Mouse (Mus musculus) embryonic facial prominence, embryonic 13.5 days (tissue): Measurements from ENCODE around the gene Ccdc84. TPM values are rescaled to one million over a fixed set of nuclear protein-coding genes. Genes with fewer than 3 reads are reported as not detected.
"Not testable (repeated sequence)": the region's sequence is repeated elsewhere in the genome, so short reads cannot be mapped to it uniquely, and the experiment has no call there.

Experiments
- ATAC-seq: fragments of 200-750 bp; cut with Nextera tagmentation; 2 replicates; pipeline ENCODE4 v1.8.0; 2017; ENCODE audit warnings: low read depth; ENCODE audit not compliant: insufficient number of reproducible peaks, insufficient read depth, low FRiP score, low TSS enrichment
- H3K27ac ChIP-seq: fragments of 300-500 bp; sonication (generic); 2 replicates; pipeline ENCODE4 v1.5.1; 2015; ENCODE audit warnings: moderate library complexity, mild to moderate bottlenecking, inconsistent platforms
- H3K27me3 ChIP-seq: fragments of 300-500 bp; sonication (generic); 2 replicates; pipeline ENCODE4 v1.6.1; 2015; ENCODE audit warnings: mild to moderate bottlenecking, inconsistent platforms
- H3K36me3 ChIP-seq: fragments of 300-500 bp; sonication (generic); 2 replicates; pipeline ENCODE4 v1.6.1; 2015; ENCODE audit warnings: mild to moderate bottlenecking, inconsistent platforms
- H3K4me1 ChIP-seq: fragments of 300-500 bp; sonication (generic); 2 replicates; pipeline ENCODE4 v1.6.1; 2015; ENCODE audit warnings: inconsistent platforms
- H3K4me2 ChIP-seq: fragments of 300-500 bp; sonication (generic); 2 replicates; pipeline ENCODE4 v1.6.1; 2015; ENCODE audit warnings: moderate library complexity, mild to moderate bottlenecking, inconsistent platforms
- H3K4me3 ChIP-seq: fragments of 300-500 bp; sonication (generic); 2 replicates; pipeline ENCODE4 v1.5.1; 2015; ENCODE audit warnings: mild to moderate bottlenecking, inconsistent platforms
- H3K9ac ChIP-seq: fragments of 300-500 bp; sonication (generic); 2 replicates; pipeline ENCODE4 v1.6.1; 2015; ENCODE audit warnings: mild to moderate bottlenecking, inconsistent platforms
- H3K9me3 ChIP-seq: fragments of 300-500 bp; sonication (generic); 2 replicates; pipeline ENCODE4 v1.6.1; 2016; ENCODE audit warnings: inconsistent platforms
- WGBS: fragments of 180-500 bp; shearing (Covaris S2); methylation state at CpG from one replicate; pipeline ENCODE4 v1.1.7; 2015; ENCODE audit warnings: mixed read lengths; 5-methylcytosine and 5-hydroxymethylcytosine counted together
- polyA plus RNA-seq: library from polyadenylated mRNA; unstranded; fragments of >200 nt; fragmentation: Nextera tagmentation; extraction: Ambion mirVana; gene quantifications from 2 replicates; pipeline ENCODE4 v1.2.1, GENCODE M21; 2015

The Ccdc84 gene
- polyA plus RNA-seq, 1 experiment from 2014 or later = 33.3 TPM

GRCm38 (mm10) chr9:44423576-44423975 lies 5.2 kb upstream of the Ccdc84 start:
- WGBS = 87% methylated on average over 4 of the region's 4 CpGs
- no peak for ATAC-seq
- Histone ChIP-seq H3K36me3 (no peaks in the 10 kb centered on the region), H3K9me3 (no peaks in the 10 kb centered on the region), H3K4me3 (no peak overlapping the region), H3K27me3 (no peaks in the 10 kb centered on the region), H3K4me2 (no peak overlapping the region), H3K27ac (no peak overlapping the region), H3K4me1 (no peaks in the 10 kb centered on the region), H3K9ac (no peak overlapping the region)

- Histone ChIP-seq H3K9me3 (no peaks in the 10 kb centered on the region), H3K27me3 (no peaks in the 10 kb centered on the region), H3K4me2 (no peak overlapping the region), H3K9ac (no peak overlapping the region), H3K27ac (no peak overlapping the region), H3K36me3 (peaks cover 11% of the 10 kb centered on the region), H3K4me3 (no peak overlapping the region), H3K4me1 (peaks cover 10% of the 10 kb centered on the region)
- ATAC-seq = no peak
- WGBS = 73% methylated on average over 5 of the region's 5 CpGs
Measured at GRCm38 (mm10) chr9:44420280-44420898, 2.0 kb upstream of the Ccdc84 start.

GRCm38 (mm10) chr9:44419730-44420129 lies 1.4 kb upstream of the Ccdc84 start:
- H3K9ac ChIP-seq, H3K4me2 ChIP-seq, H3K9me3 ChIP-seq, H3K4me3 ChIP-seq, H3K27ac ChIP-seq, H3K27me3 ChIP-seq, ATAC-seq, H3K4me1 ChIP-seq: not testable (repeated sequence)
- 94% methylated on average over 9 of the region's 9 CpGs for WGBS
- H3K36me3 ChIP-seq = peaks cover 14% of the 10 kb centered on the region

DNA sequence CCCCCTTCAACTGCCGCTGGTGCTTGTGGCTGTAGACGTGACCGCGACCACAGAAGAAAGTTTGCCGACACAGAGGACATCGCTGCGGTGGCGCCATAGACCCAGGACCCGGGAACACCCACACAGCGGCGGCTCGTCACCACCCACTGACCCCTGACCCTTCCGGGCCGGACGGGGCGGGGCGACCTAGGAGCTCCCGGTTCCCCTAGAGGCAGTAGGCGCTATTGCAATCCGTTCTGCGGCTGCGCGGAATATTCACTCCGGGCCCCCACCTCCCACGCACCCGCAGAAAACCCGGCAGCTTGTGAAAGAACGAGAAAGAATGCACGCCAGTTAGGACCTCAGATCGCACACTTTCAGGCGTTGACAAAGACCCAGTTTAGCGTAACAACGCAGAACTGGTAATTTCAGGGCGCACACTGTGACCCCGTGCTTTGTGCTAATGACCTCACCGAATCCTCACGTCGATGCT lies 441 bp downstream of the Ccdc84 start:
- peak; percentile 70; the same call in 1 of the 2 replicates for ATAC-seq
- WGBS = under 1% methylated on average over 38 of the region's 38 CpGs
- Histone ChIP-seq H3K27me3 (no peaks in the 10 kb centered on the region), H3K9me3 (no peaks in the 10 kb centered on the region), H3K4me3 (peak overlapping the region; percentile 88), H3K4me1 (peaks cover 10% of the 10 kb centered on the region), H3K36me3 (peaks cover 30% of the 10 kb centered on the region), H3K9ac (peak overlapping the region; percentile 92), H3K27ac (peak overlapping the region; percentile 70), H3K4me2 (peak overlapping the region; percentile 91)

DNA sequence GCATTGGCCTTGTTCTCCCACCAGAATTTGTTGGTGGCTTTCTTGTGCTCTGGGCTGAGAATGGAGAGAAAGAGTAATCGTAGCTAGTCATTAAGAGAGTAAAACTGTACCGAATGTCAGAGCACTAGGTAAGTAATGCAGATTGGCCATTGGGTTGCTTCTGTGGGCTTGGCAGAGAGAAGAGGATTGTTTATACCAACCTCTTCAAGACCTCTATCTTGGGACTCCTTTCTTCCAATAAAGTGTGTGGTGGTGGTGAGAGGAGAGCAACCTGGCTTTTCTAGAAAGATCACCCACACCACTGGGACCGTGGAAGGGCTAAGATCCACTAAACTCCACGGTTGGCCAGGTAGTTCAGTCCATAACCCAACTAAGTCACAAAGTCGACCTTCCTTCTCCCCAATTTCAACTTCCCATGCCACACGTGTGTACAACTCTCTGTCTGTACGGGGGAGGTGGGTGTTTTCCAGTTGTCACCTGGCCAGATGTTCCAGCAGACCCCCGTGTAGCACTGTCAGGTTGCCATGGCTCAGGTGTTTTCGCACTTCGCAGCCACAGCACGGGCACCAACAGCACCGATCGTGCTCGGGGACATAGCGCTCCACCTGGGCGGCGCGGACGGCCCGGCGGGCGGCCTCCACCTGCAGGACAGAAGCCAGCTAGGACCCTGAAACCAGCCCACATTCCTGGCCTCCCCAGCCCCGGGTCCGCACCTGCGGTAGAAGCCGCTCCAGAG lies 1.0 kb downstream of the Ccdc84 start:
- peaks cover 10% of the 10 kb centered on the region for H3K4me1 ChIP-seq
- peak overlapping the region; percentile 88 for H3K4me3 ChIP-seq
- H3K36me3 ChIP-seq = peaks cover 36% of the 10 kb centered on the region
- H3K4me2 ChIP-seq = peak overlapping the region; percentile 91
- ATAC-seq = no peak
- H3K9ac ChIP-seq = peak overlapping the region; percentile 92
- H3K27ac ChIP-seq = peak overlapping the region; percentile 68
- H3K9me3 ChIP-seq = no peaks in the 10 kb centered on the region
- WGBS = 7% methylated on average over 26 of the region's 26 CpGs
- H3K27me3 ChIP-seq = no peaks in the 10 kb centered on the region

GRCm38 (mm10) chr9:44412781-44413180 lies 5.6 kb downstream of the Ccdc84 start:
- Histone ChIP-seq H3K27ac (no peak overlapping the region), H3K4me2 (no peak overlapping the region), H3K36me3 (peaks cover 71% of the 10 kb centered on the region), H3K9me3 (no peaks in the 10 kb centered on the region), H3K9ac (no peak overlapping the region), H3K4me3 (no peak overlapping the region), H3K27me3 (no peaks in the 10 kb centered on the region), H3K4me1 (peaks cover 19% of the 10 kb centered on the region)
- WGBS = 79% methylated on average over 2 of the region's 2 CpGs
- ATAC-seq = no peak

DNA sequence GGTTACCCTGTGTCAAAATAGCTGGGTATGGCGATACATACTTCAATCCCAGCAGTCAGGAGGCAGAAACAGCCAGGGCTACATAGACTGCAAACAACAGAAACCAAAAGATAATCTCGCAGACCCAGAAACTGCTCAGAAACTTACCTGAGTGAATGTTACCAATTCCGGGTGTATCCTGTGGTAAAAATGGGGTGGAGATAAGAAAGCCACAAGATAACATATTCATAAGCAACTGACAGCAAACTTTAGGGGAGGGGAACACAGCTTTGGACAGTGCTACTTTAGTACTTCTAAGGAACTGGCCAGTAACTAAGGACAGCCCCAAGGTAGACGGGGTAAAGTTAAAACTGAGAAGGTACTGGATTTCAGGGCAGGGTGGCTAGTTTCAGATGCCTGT lies 6.1 kb downstream of the Ccdc84 start:
- ATAC-seq = no peak
- Histone ChIP-seq H3K4me2 (no peak overlapping the region), H3K27ac (no peak overlapping the region), H3K4me3 (no peak overlapping the region), H3K9ac (no peak overlapping the region), H3K36me3 (peaks cover 71% of the 10 kb centered on the region), H3K4me1 (peaks cover 16% of the 10 kb centered on the region), H3K9me3 (no peaks in the 10 kb centered on the region), H3K27me3 (no peaks in the 10 kb centered on the region)
- 78% methylated on average over 4 of the region's 4 CpGs for WGBS

- Histone ChIP-seq H3K4me2 (no peak overlapping the region), H3K27ac (no peak overlapping the region), H3K9ac (no peak overlapping the region), H3K9me3 (no peaks in the 10 kb centered on the region), H3K4me3 (no peak overlapping the region), H3K27me3 (no peaks in the 10 kb centered on the region), H3K4me1 (peaks cover 12% of the 10 kb centered on the region; the same call in 1 of the 2 replicates), H3K36me3 (peaks cover 71% of the 10 kb centered on the region)
- 84% methylated on average over 1 of the region's 1 CpGs for WGBS
- no peak for ATAC-seq
Measured at GRCm38 (mm10) chr9:44411601-44412130, 6.7 kb downstream of the Ccdc84 start.

- no peaks in the 10 kb centered on the region for H3K9me3 ChIP-seq
- no peak overlapping the region for H3K4me3 ChIP-seq
- no peak overlapping the region for H3K27ac ChIP-seq
- peaks cover 64% of the 10 kb centered on the region for H3K36me3 ChIP-seq
- no peak overlapping the region for H3K9ac ChIP-seq
- H3K27me3 ChIP-seq = no peaks in the 10 kb centered on the region
- H3K4me1 ChIP-seq = peaks cover 16% of the 10 kb centered on the region
- H3K4me2 ChIP-seq = no peak overlapping the region
- no peak for ATAC-seq
- 84% methylated on average over 2 of the region's 2 CpGs for WGBS
Measured at GRCm38 (mm10) chr9:44410647-44411336, 7.6 kb downstream of the Ccdc84 start.

- Histone ChIP-seq H3K4me2 (peak overlapping the region; percentile 75), H3K36me3 (peaks cover 69% of the 10 kb centered on the region), H3K4me1 (peaks cover 20% of the 10 kb centered on the region), H3K9ac (peak overlapping the region; percentile 91), H3K4me3 (peak overlapping the region; percentile 77)
- H3K9me3 ChIP-seq, ATAC-seq, H3K27ac ChIP-seq, H3K27me3 ChIP-seq: not testable (repeated sequence)
- WGBS = 76% methylated on average over 9 of the region's 9 CpGs
Measured at GRCm38 (mm10) chr9:44408693-44409092, 9.7 kb downstream of the Ccdc84 start.

GRCm38 (mm10) chr9:44407752-44408097 lies 10.6 kb downstream of the Ccdc84 start:
- under 1% methylated on average over 24 of the region's 24 CpGs for WGBS
- Histone ChIP-seq H3K9me3 (no peaks in the 10 kb centered on the region), H3K4me1 (peaks cover 20% of the 10 kb centered on the region), H3K27me3 (no peaks in the 10 kb centered on the region), H3K27ac (peak overlapping the region; percentile 96), H3K4me2 (peak overlapping the region; percentile 75), H3K9ac (peak overlapping the region; percentile 91), H3K36me3 (peaks cover 67% of the 10 kb centered on the region), H3K4me3 (peak overlapping the region; percentile 77)
- peak; percentile 60; the same call in 1 of the 2 replicates for ATAC-seq
